Mouse (Mus musculus): ENCODE measurements around the gene Capg. TPM values are rescaled to one million over a fixed set of nuclear protein-coding genes. Genes with fewer than 3 reads are reported as not detected.
A peak's percentile ranks its signal among the peaks of the same experiment; 100 is the strongest.
"Not testable (repeated sequence)": the region's sequence is repeated elsewhere in the genome, so short reads cannot be mapped to it uniquely, and the experiment has no call there.

Gene Capg
- polyA plus RNA-seq, 1 experiment from 2014 or later: 5.4 TPM

- Histone ChIP-seq H3K4me1 (peaks cover 30% of the 10 kb centered on the region), H3K9me3 (no peaks in the 10 kb centered on the region), H3K27ac (peak overlapping the region; percentile 95), H3K27me3 (no peaks in the 10 kb centered on the region), H3K9ac (0 out of 2 replicates have a peak overlapping the region, but pooled peaks have one; percentile 21), H3K4me2 (peak overlapping the region; percentile 41), H3K36me3 (replicated peaks) (no peaks in the 10 kb centered on the region), H3K4me3 (replicated peaks) (no peak overlapping the region)
- 23% methylated on average over 8 of the region's 8 CpGs for WGBS
- peak; percentile 53 for ATAC-seq (ENCODE audit: low FRiP score)
Measured at GRCm38 (mm10) chr6:72519303-72519702, 24.9 kb upstream of the Capg start.

DNA sequence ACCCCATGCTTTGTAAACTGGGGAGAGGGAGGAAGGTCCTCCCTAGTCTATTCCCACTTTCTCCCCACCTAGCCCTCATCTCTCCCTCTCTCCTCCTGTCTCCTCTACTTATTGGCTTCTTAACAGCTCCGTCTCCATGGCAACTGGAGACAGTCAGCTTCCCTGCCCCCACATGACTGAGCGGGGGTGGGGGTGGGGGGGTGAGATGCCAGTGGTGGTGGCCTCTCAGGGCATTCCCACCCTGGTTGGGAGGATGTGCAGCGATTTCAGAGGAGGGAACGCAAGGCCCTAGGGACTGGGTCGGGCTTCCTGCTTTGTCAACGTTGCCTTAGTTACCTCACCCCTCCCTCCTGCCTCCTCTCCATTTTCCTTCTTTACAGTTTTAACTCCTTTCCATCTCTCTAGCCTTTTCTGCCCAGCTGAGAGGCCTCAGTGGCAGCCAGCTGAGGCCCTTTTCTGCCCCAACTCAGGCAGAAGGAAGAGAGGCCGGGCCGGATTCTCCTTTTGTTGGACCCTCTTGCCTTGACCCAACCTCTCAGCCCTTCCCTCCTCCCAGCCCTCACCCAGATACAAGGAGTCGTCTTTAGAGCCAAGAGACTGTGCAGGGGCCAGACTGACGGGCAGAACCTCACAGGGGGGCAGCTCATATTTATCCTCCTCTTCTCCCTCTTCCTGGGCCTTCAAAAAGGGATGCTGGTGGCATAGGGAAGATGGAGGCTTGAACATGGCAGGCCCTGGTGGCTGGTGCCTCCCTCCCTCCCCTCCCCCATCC is 24.1 kb upstream of the Capg start:
- Histone ChIP-seq H3K4me2 (peak overlapping the region; percentile 41), H3K9me3 (no peaks in the 10 kb centered on the region), H3K36me3 (replicated peaks) (no peaks in the 10 kb centered on the region), H3K9ac (0 out of 2 replicates have a peak overlapping the region, but pooled peaks have one; percentile 36), H3K4me1 (peaks cover 30% of the 10 kb centered on the region), H3K27me3 (no peaks in the 10 kb centered on the region), H3K4me3 (replicated peaks) (peak overlapping the region; percentile 19), H3K27ac (peak overlapping the region; percentile 95)
- ATAC-seq (ENCODE audit: low FRiP score): peak; percentile 89
- 5% methylated on average over 10 of the region's 10 CpGs for WGBS

GRCm38 (mm10) chr6:72520904-72521303 is 23.3 kb upstream of the Capg start:
- no peak overlapping the region for H3K9ac ChIP-seq
- H3K4me3 ChIP-seq (replicated peaks): no peak overlapping the region
- H3K4me1 ChIP-seq: peaks cover 30% of the 10 kb centered on the region
- WGBS: 94% methylated on average over 5 of the region's 5 CpGs
- no peaks in the 10 kb centered on the region for H3K36me3 ChIP-seq (replicated peaks)
- no peak for ATAC-seq (ENCODE audit: low FRiP score)
- peak overlapping the region; percentile 95 for H3K27ac ChIP-seq
- no peak overlapping the region for H3K4me2 ChIP-seq
- no peaks in the 10 kb centered on the region for H3K27me3 ChIP-seq
- H3K9me3 ChIP-seq: no peaks in the 10 kb centered on the region

GRCm38 (mm10) chr6:72521607-72522006 is 22.6 kb upstream of the Capg start, which contains the start of gene Sh2d6:
Gene Sh2d6, minus strand, starts transcription at chr6:72521707.
- peak within 1 kb of the TSS; percentile 95 for H3K27ac ChIP-seq
- 91% methylated on average over 5 of the region's 5 CpGs for WGBS
- no peaks in the 10 kb centered on the region for H3K36me3 ChIP-seq (replicated peaks)
- no peak within 1 kb of the TSS for H3K9ac ChIP-seq
- no peak within 1 kb of the TSS for H3K4me3 ChIP-seq (replicated peaks)
- no peak for ATAC-seq (ENCODE audit: low FRiP score)
- peaks cover 30% of the 10 kb centered on the region for H3K4me1 ChIP-seq
- H3K27me3 ChIP-seq: no peaks in the 10 kb centered on the region
- H3K9me3 ChIP-seq: no peaks in the 10 kb centered on the region
- H3K4me2 ChIP-seq: no peak within 1 kb of the TSS

DNA sequence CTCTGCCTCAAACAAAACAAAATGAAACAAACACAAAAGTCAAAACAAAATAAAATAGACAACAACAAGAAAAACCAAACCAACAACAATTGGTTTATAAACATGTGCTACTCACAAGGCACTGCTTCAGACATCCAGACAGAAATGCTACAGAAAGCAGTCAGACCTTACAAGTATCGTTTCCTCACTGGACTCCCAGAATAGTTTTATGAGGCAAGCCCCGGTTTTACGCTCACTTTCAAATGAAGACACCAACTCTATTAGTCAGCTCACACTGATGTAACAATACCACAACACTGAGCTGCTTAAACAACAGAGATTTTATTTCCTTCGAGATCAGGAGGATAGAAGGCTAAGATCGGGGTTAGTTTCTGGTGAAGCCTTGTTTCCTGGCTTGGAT is 21.9 kb upstream of the Capg start:
- WGBS: 91% methylated on average over 5 of the region's 5 CpGs
- H3K36me3 ChIP-seq (replicated peaks): no peaks in the 10 kb centered on the region
- no peaks in the 10 kb centered on the region for H3K9me3 ChIP-seq
- no peak overlapping the region for H3K27ac ChIP-seq
- H3K9ac ChIP-seq: no peak overlapping the region
- H3K27me3 ChIP-seq: no peaks in the 10 kb centered on the region
- ATAC-seq (ENCODE audit: low FRiP score): no peak
- H3K4me2 ChIP-seq: no peak overlapping the region
- H3K4me3 ChIP-seq (replicated peaks): no peak overlapping the region
- H3K4me1 ChIP-seq: peaks cover 30% of the 10 kb centered on the region

- H3K27me3 ChIP-seq: no peaks in the 10 kb centered on the region
- ATAC-seq (ENCODE audit: low FRiP score): no peak
- no peaks in the 10 kb centered on the region for H3K36me3 ChIP-seq (replicated peaks)
- WGBS: 73% methylated on average over 4 of the region's 4 CpGs
- no peaks in the 10 kb centered on the region for H3K9me3 ChIP-seq
- H3K4me3 ChIP-seq (replicated peaks): no peak overlapping the region
- H3K27ac ChIP-seq: no peak overlapping the region
- peaks cover 30% of the 10 kb centered on the region for H3K4me1 ChIP-seq
- H3K4me2 ChIP-seq: no peak overlapping the region
- H3K9ac ChIP-seq: no peak overlapping the region
Measured at GRCm38 (mm10) chr6:72523222-72523621, 21.0 kb upstream of the Capg start.

DNA sequence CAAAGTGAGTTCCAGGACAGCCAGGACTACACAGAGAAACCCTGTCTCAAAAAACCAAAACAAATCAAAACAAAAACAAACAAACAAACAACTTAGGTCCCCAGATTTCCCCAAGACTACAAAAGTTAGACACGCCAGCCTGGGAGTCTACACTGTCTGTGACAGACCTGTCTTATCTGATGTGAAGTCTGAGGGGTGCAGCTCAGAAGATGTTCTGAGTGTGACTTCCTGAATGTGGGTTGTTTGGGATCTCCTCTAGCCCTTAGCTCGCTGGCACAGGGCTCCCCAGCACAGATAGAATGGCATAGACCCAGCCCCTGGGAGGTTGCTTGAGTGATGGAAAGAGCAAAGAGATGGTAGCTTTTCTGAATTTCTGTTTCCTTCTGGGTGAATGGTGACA is 20.0 kb upstream of the Capg start:
- ATAC-seq (ENCODE audit: low FRiP score): no peak
- WGBS: 89% methylated on average over 2 of the region's 2 CpGs
- H3K4me2 ChIP-seq: no peak overlapping the region
- no peak overlapping the region for H3K4me3 ChIP-seq (replicated peaks)
- H3K4me1 ChIP-seq: peaks cover 23% of the 10 kb centered on the region
- no peaks in the 10 kb centered on the region for H3K36me3 ChIP-seq (replicated peaks)
- H3K27ac ChIP-seq: no peak overlapping the region
- no peaks in the 10 kb centered on the region for H3K9me3 ChIP-seq
- H3K9ac ChIP-seq: no peak overlapping the region
- no peaks in the 10 kb centered on the region for H3K27me3 ChIP-seq

- 91% methylated on average over 4 of the region's 4 CpGs for WGBS
- no peak overlapping the region for H3K4me3 ChIP-seq (replicated peaks)
- H3K36me3 ChIP-seq (replicated peaks): no peaks in the 10 kb centered on the region
Measured at GRCm38 (mm10) chr6:72527070-72527469, 17.1 kb upstream of the Capg start.

GRCm38 (mm10) chr6:72528410-72529151 is 15.6 kb upstream of the Capg start:
- no peaks in the 10 kb centered on the region for H3K27me3 ChIP-seq
- 81% methylated on average over 10 of the region's 10 CpGs for WGBS
- no peak overlapping the region for H3K4me3 ChIP-seq (replicated peaks)
- H3K9me3 ChIP-seq: no peaks in the 10 kb centered on the region
- no peak overlapping the region for H3K9ac ChIP-seq
- no peaks in the 10 kb centered on the region for H3K36me3 ChIP-seq (replicated peaks)
- no peak overlapping the region for H3K4me2 ChIP-seq
- peaks cover 10% of the 10 kb centered on the region for H3K4me1 ChIP-seq
- no peak overlapping the region for H3K27ac ChIP-seq
- ATAC-seq (ENCODE audit: low FRiP score): no peak

More at GRCm38 (mm10) chr6:72527070-72527469, 17.1 kb upstream of the Capg start:
- Histone ChIP-seq H3K4me1 (no peaks in the 10 kb centered on the region), H3K9ac (no peak overlapping the region), H3K27me3 (no peaks in the 10 kb centered on the region), H3K9me3 (no peaks in the 10 kb centered on the region), H3K4me2 (no peak overlapping the region), H3K27ac (no peak overlapping the region)
- ATAC-seq (ENCODE audit: low FRiP score): no peak

DNA sequence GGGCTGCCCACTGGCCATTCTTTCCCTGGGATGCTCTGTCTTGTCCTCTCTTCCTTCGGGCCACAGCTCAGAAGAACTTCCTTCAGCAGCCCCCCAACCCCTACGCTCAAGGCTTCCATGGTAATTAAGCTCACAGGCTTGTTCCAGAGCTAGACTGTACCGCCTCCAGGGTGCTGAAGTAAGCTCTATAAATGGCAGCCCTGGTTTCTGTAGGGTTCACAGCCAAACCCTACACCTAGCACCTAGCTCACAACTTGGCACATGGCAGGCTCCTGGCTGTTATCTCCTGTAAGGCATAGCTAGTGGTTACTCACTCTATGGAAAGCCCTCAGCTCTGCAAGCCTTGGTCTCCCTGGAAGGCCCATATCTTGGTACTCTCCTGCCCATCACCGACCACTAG is 11.6 kb upstream of the Capg start:
- Histone ChIP-seq H3K9me3 (no peaks in the 10 kb centered on the region), H3K4me3 (replicated peaks) (no peak overlapping the region), H3K4me1 (peaks cover 18% of the 10 kb centered on the region), H3K4me2 (no peak overlapping the region), H3K27me3 (no peaks in the 10 kb centered on the region), H3K9ac (no peak overlapping the region), H3K36me3 (replicated peaks) (no peaks in the 10 kb centered on the region), H3K27ac (no peak overlapping the region)
- 81% methylated on average over 4 of the region's 4 CpGs for WGBS
- ATAC-seq (ENCODE audit: low FRiP score): no peak

- not testable (repeated sequence) for H3K27me3 ChIP-seq, H3K27ac ChIP-seq
- 48% methylated on average over 1 of the region's 1 CpGs for WGBS
Measured at GRCm38 (mm10) chr6:72533555-72533954, 10.6 kb upstream of the Capg start.

GRCm38 (mm10) chr6:72534035-72534809 is 10.0 kb upstream of the Capg start:
- WGBS: 46% methylated on average over 9 of the region's 9 CpGs
- Histone ChIP-seq H3K9ac (no peak overlapping the region), H3K4me3 (replicated peaks) (no peak overlapping the region), H3K36me3 (replicated peaks) (no peaks in the 10 kb centered on the region), H3K9me3 (no peaks in the 10 kb centered on the region), H3K27me3 (no peaks in the 10 kb centered on the region), H3K4me2 (no peak overlapping the region), H3K4me1 (peaks cover 22% of the 10 kb centered on the region), H3K27ac (no peak overlapping the region)
- ATAC-seq (ENCODE audit: low FRiP score): peak; percentile 72

More at GRCm38 (mm10) chr6:72533555-72533954, 10.6 kb upstream of the Capg start:
- H3K4me2 ChIP-seq; H3K9ac ChIP-seq; H3K4me3 ChIP-seq (replicated peaks); H3K36me3 ChIP-seq (replicated peaks); H3K9me3 ChIP-seq: not testable (repeated sequence)
- peaks cover 22% of the 10 kb centered on the region for H3K4me1 ChIP-seq
- ATAC-seq (ENCODE audit: low FRiP score): peak; percentile 18; the same call in 1 of the 2 replicates
